Mouse (Mus musculus) heart, adult 2 months (tissue): ENCODE results near the gene Sass6.

Source experiments
- CTCF ChIP-seq: fragments of 200-600 bp; IDR thresholded peaks from 2 replicates; pipeline ENCODE4 v1.8.1; 2022; ENCODE audit warnings: antibody characterized with exemption, mild to moderate bottlenecking, moderate library complexity
- EP300 ChIP-seq: fragments of 200-500 bp; IDR thresholded peaks from 2 replicates; pipeline ENCODE4 v1.6.1; 2011; ENCODE audit warnings: low read depth, low read length, control low read depth; ENCODE audit not compliant: insufficient read depth
- POLR2A ChIP-seq: fragments of 200-500 bp; IDR thresholded peaks from 2 replicates; pipeline ENCODE4 v1.6.1; 2011; ENCODE audit warnings: mild to moderate bottlenecking, low read depth, low read length, control low read depth; ENCODE audit not compliant: insufficient read depth

- peak; percentile 51 for TF ChIP-seq CTCF
- no peak for TF ChIP-seq POLR2A
- no peak for TF ChIP-seq EP300
Measured at GRCm38 (mm10) chr3:116594076-116594727, 580 bp upstream of the Sass6 start.
